Mouse (Mus musculus): ENCODE data around the gene Msmp. TPM values are rescaled to one million over a fixed set of nuclear protein-coding genes. Genes with fewer than 3 reads are reported as not detected.

Msmp gene
- 0.04 TPM in 1 of 2 replicates, not detected in the other for polyA plus RNA-seq (2012; rRNA removed)

GRCm38 (mm10) chr4:43584444-43585416, at the start of gene Msmp:
Gene Msmp (minus strand): TSS chr4:43584494.

GRCm38 (mm10) chr4:43631046-43631955, 47.0 kb upstream of the Msmp start, which contains the start of gene Npr2:
Gene Npr2 (plus strand): TSS chr4:43631935.

GRCm38 (mm10) chr4:43578376-43579204, 5.7 kb downstream of the Msmp start, which contains the start of the genes Rgp1 and Gba2:
Gene Rgp1 (plus strand): TSS chr4:43578715.
Gene Gba2 (minus strand): TSS chr4:43578873.

GRCm38 (mm10) chr4:43561997-43562768, 22.1 kb downstream of the Msmp start, which contains the start of the genes Creb3 and Tln1:
Gene Creb3 (plus strand): TSS chr4:43562332.
Gene Tln1 (minus strand): TSS chr4:43562691.

Other genes with a start within 250 kb of the Msmp start
- gene Rusc2, start 202.5 kb downstream of the Msmp start, polyA plus RNA-seq (2012; rRNA removed) = 2.9 and 4.0 TPM in 2 replicates
- gene Fam166b, start 155.4 kb downstream of the Msmp start, polyA plus RNA-seq (2012; rRNA removed) = 0.08 and 0.11 TPM in 2 replicates
- 5.2 and 5.5 TPM in 2 replicates for gene Tesk1, start 142.6 kb downstream of the Msmp start, polyA plus RNA-seq (2012; rRNA removed)
- 5.9 and 7.6 TPM in 2 replicates for gene Cd72, start 129.9 kb downstream of the Msmp start, polyA plus RNA-seq (2012; rRNA removed)
- 0.66 and 0.95 TPM in 2 replicates for gene Sit1, start 100.8 kb downstream of the Msmp start, polyA plus RNA-seq (2012; rRNA removed)
- 61.8 and 73.3 TPM in 2 replicates for gene Ccdc107, start 91.6 kb downstream of the Msmp start, polyA plus RNA-seq (2012; rRNA removed)
- 21.6 and 29.0 TPM in 2 replicates for gene Arhgef39, start 84.8 kb downstream of the Msmp start, polyA plus RNA-seq (2012; rRNA removed)
- gene Car9, start 77.5 kb downstream of the Msmp start, polyA plus RNA-seq (2012; rRNA removed) = 1.2 TPM in 2 replicates
- 7.9 and 9.7 TPM in 2 replicates for gene Tpm2, start 60.7 kb downstream of the Msmp start, polyA plus RNA-seq (2012; rRNA removed)
- gene Creb3, start 22.2 kb downstream of the Msmp start, polyA plus RNA-seq (2012; rRNA removed) = 18.2 and 19.5 TPM in 2 replicates
- 24.2 and 32.2 TPM in 2 replicates for gene Tln1, start 21.8 kb downstream of the Msmp start, polyA plus RNA-seq (2012; rRNA removed)
- gene Rgp1, start 5.8 kb downstream of the Msmp start, polyA plus RNA-seq (2012; rRNA removed) = 13.1 and 16.8 TPM in 2 replicates
- gene Gba2, start 5.6 kb downstream of the Msmp start, polyA plus RNA-seq (2012; rRNA removed) = 10.0 and 13.0 TPM in 2 replicates
- 2.2 and 2.9 TPM in 2 replicates for gene Npr2, start 47.4 kb upstream of the Msmp start, polyA plus RNA-seq (2012; rRNA removed)
- gene Spag8, start 69.1 kb upstream of the Msmp start, polyA plus RNA-seq (2012; rRNA removed) = 0.25 and 0.35 TPM in 2 replicates
- gene Hint2, start 72.0 kb upstream of the Msmp start, polyA plus RNA-seq (2012; rRNA removed) = 52.1 and 54.6 TPM in 2 replicates
- gene Tmem8b, start 84.5 kb upstream of the Msmp start, polyA plus RNA-seq (2012; rRNA removed) = 0.26 and 0.30 TPM in 2 replicates
- under 0.01 and 0.03 TPM in 2 replicates for gene Fam221b, start 84.7 kb upstream of the Msmp start, polyA plus RNA-seq (2012; rRNA removed)
- not detected in 2 replicates for gene Olfr70, start 116.3 kb upstream of the Msmp start, polyA plus RNA-seq (2012; rRNA removed)
- gene Olfr71, start 125.8 kb upstream of the Msmp start, polyA plus RNA-seq (2012; rRNA removed) = not detected in 2 replicates
- gene Hrct1, start 142.7 kb upstream of the Msmp start, polyA plus RNA-seq (2012; rRNA removed) = 0.28 and 0.39 TPM in 2 replicates
- gene Spaar, start 145.5 kb upstream of the Msmp start, polyA plus RNA-seq (2012; rRNA removed) = 0.07 and 0.10 TPM in 2 replicates
- gene Olfr159, start 186.5 kb upstream of the Msmp start, polyA plus RNA-seq (2012; rRNA removed) = not detected in 2 replicates
- not detected in 2 replicates for gene Olfr156, start 239.4 kb upstream of the Msmp start, polyA plus RNA-seq (2012; rRNA removed)

Data from liver, embryonic 18 days (tissue).